Mouse (Mus musculus): ENCODE measurements around the gene D5Ertd579e.

- no peak for TF ChIP-seq GATA1 (IDR thresholded peaks at IDR 0.05; ENCODE audit: borderline replicate concordance, low read length)
- TF ChIP-seq FLI1 (IDR thresholded peaks at IDR 0.05; ENCODE audit: low read length), result no peak
Observed at GRCm38 (mm10) chr5:36597653-36598052, 98.2 kb downstream of the D5Ertd579e start.

All from megakaryocyte, embryonic 14.5 days (primary cell).